Mouse (Mus musculus) ES-E14 (cell line): ENCODE measurements at regions not wholly inside any gene's neighbourhood (a gene's known extent, or its start where the extent isn't known, plus 50 kb on each side); places are given as distances from the start of the nearest gene placed in this dataset.

Experiments used
- DNase-seq: peaks from one replicate; pipeline ENCODE4 v3.0.0-alpha.2; 2013; ENCODE audit warnings: low read depth, low spot score
- H3K27ac ChIP-seq: 2 replicates; pipeline ENCODE4 v1.5.1; 2012; ENCODE audit warnings: low read depth, mild to moderate bottlenecking, low read length, moderate library complexity, mixed read lengths; ENCODE audit not compliant: poor library complexity, insufficient read depth, severe bottlenecking
- H3K36me3 ChIP-seq: 2 replicates; pipeline ENCODE4 v1.6.1; 2012; ENCODE audit warnings: mild to moderate bottlenecking, low read length, moderate library complexity, mixed read lengths; ENCODE audit not compliant: control insufficient read depth, poor library complexity, insufficient read depth, severe bottlenecking
- H3K4me1 ChIP-seq, 2 experiments: fragments of 150-350 bp in 1 of 2; sonication (generic) in 1 of 2; 2 replicates each; pipeline ENCODE4 v1.6.1; 2012; ENCODE audit warnings: low read length in 2 of 2, mild to moderate bottlenecking in 1 of 2, mixed read lengths in 1 of 2; ENCODE audit not compliant: control insufficient read depth in 2 of 2, insufficient read depth in 2 of 2, poor library complexity in 1 of 2
- H3K4me3 ChIP-seq, 2 experiments: fragments of 150-350 bp in 1 of 2; sonication (generic) in 1 of 2; 2 replicates each; pipeline ENCODE4 v1.5.1; 2012; ENCODE audit warnings: low read length in 2 of 2, low read depth in 1 of 2, mild to moderate bottlenecking in 1 of 2, mixed read lengths in 1 of 2; ENCODE audit not compliant: insufficient read depth in 1 of 2, poor library complexity in 1 of 2, severe bottlenecking in 1 of 2
- H3K9ac ChIP-seq: 2 replicates; pipeline ENCODE4 v1.6.1; 2012; ENCODE audit warnings: low read depth, mild to moderate bottlenecking, low read length, mixed read lengths; ENCODE audit not compliant: poor library complexity, insufficient read depth, severe bottlenecking
- H3K9me3 ChIP-seq: fragments of 150-350 bp; sonication (generic); 2 replicates; pipeline ENCODE4 v1.6.1; 2012; ENCODE audit warnings: low read depth, mild to moderate bottlenecking, low read length; ENCODE audit not compliant: control insufficient read depth, insufficient read depth
- CHD2 ChIP-seq: IDR thresholded peaks from 2 replicates; pipeline ENCODE4 v1.6.1; 2014; ENCODE audit warnings: mild to moderate bottlenecking, low read depth, low read length, inconsistent platforms
- HCFC1 ChIP-seq: IDR thresholded peaks from 2 replicates; pipeline ENCODE4 v1.6.1; 2012; ENCODE audit warnings: low read length, inconsistent platforms, borderline replicate concordance; ENCODE audit not compliant: insufficient read depth
- MAFK ChIP-seq: IDR thresholded peaks from 2 replicates; pipeline ENCODE4 v1.6.1; 2014; ENCODE audit warnings: mild to moderate bottlenecking, low read depth, low read length, inconsistent platforms; ENCODE audit not compliant: insufficient read depth
- ZC3H11A ChIP-seq: IDR thresholded peaks from 2 replicates; pipeline ENCODE4 v1.6.1; 2012; ENCODE audit warnings: low read depth, mild to moderate bottlenecking, inconsistent platforms, low read length, borderline replicate concordance
- ZNF384 ChIP-seq: IDR thresholded peaks from 2 replicates; pipeline ENCODE4 v1.6.1; 2012; ENCODE audit warnings: low read depth, low read length, inconsistent platforms
- in situ Hi-C, 2 experiments: fragments of 600-800 bp; cut with MboI; formaldehyde crosslinking; loops; one replicate each; pipeline ENCODE4 v1.15.1; 2025; ENCODE audit warnings: low sequenced_read_pairs in 2 of 2, inconsistent platforms in 1 of 2; ENCODE audit not compliant: unreplicated experiment in 2 of 2

GRCm38 (mm10) chr1:151045334-151045733 is 52.1 kb upstream of the Hmcn1 start:
- in situ Hi-C loops = no loop called here
- H3K9me3 ChIP-seq = no peaks in the 10 kb centered on the region
- no peak overlapping the region for H3K4me3 ChIP-seq
- H3K36me3 ChIP-seq = no peaks in the 10 kb centered on the region
- no peak for TF ChIP-seq ZNF384
- no peak for TF ChIP-seq MAFK
- TF ChIP-seq CHD2 = no peak
- no peak for TF ChIP-seq HCFC1
- no peak for TF ChIP-seq ZC3H11A
- H3K4me1 ChIP-seq = peaks cover 0 to 2% of the 10 kb centered on the region in 2 experiments; a peak in 1 of 4 replicates
- no peak for DNase-seq
- no peak overlapping the region for H3K9ac ChIP-seq
- H3K27ac ChIP-seq = no peak overlapping the region

DNA sequence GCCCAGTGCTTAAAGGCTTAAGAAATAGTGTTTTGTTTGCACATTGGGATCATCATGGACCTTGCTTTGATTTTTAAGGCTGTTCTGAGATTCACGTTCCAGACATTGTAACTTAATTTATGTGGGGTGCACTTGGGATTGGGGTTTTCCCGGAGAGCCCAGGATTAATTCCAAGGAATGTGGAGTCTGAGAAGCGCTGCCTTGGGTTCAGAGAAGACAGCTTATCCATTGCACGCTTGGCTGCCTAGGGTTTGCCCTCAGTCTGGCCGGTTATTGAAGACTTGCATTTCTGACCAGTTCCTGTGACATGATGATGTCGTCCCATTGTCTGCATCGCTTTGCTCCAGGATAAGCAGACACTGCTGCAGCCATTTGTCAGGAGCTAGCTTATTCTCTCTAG is 53.4 kb upstream of the Hmcn1 start:
- H3K36me3 ChIP-seq = no peaks in the 10 kb centered on the region
- no peak overlapping the region for H3K27ac ChIP-seq
- DNase-seq = no peak
- H3K9ac ChIP-seq = no peak overlapping the region
- no peak overlapping the region for H3K4me3 ChIP-seq
- no peak for TF ChIP-seq ZNF384
- in situ Hi-C loops = no loop called here
- no peaks in the 10 kb centered on the region for H3K9me3 ChIP-seq
- no peaks in the 10 kb centered on the region for H3K4me1 ChIP-seq

GRCm38 (mm10) chr1:151049726-151050506 is 56.7 kb upstream of the Hmcn1 start:
- in situ Hi-C loops = no loop called here
- Histone ChIP-seq H3K27ac (no peak overlapping the region), H3K4me3 (no peak overlapping the region), H3K36me3 (no peaks in the 10 kb centered on the region), H3K9ac (no peak overlapping the region), H3K9me3 (no peaks in the 10 kb centered on the region), H3K4me1 (no peaks in the 10 kb centered on the region)
- no peak for DNase-seq
- TF ChIP-seq ZC3H11A (no peak), MAFK (no peak), CHD2 (no peak), HCFC1 (no peak), ZNF384 (no peak)

DNA sequence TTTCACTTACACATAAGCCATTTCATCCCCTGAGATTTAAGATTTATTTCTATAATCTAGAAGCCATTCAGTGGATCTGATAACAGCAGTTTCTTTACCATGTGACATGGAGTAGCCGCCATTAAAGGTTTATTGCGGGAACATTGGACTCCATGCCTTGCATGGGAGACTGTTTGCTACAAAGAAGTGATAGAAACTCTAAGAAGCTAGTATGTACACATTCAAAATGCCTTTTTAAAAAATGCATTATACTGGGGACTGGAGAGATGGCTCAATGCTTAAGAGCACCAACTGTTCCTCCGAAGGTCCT is 57.2 kb upstream of the Hmcn1 start:
- TF ChIP-seq MAFK = no peak
- H3K4me1 ChIP-seq = no peaks in the 10 kb centered on the region
- H3K36me3 ChIP-seq = no peaks in the 10 kb centered on the region
- no peak overlapping the region for H3K27ac ChIP-seq
- no peak overlapping the region for H3K4me3 ChIP-seq
- H3K9me3 ChIP-seq = no peaks in the 10 kb centered on the region
- H3K9ac ChIP-seq = no peak overlapping the region
- DNase-seq = no peak
- in situ Hi-C loops = no loop called here

GRCm38 (mm10) chr1:151053268-151053667 is 60.0 kb upstream of the Hmcn1 start:
- TF ChIP-seq CHD2 (no peak), ZNF384 (no peak), HCFC1 (no peak), MAFK (no peak), ZC3H11A (no peak)
- in situ Hi-C loops = no loop called here
- Histone ChIP-seq H3K9me3 (no peaks in the 10 kb centered on the region), H3K27ac (no peak overlapping the region), H3K4me3 (no peak overlapping the region), H3K4me1 (0 out of 4 replicates have a peak, but pooled peaks cover 0 to 6% of the 10 kb centered on the region in 2 experiments), H3K36me3 (no peaks in the 10 kb centered on the region), H3K9ac (no peak overlapping the region)
- no peak for DNase-seq
